Mouse (Mus musculus): ENCODE data around the gene Edf1. TPM values are rescaled to one million over a fixed set of nuclear protein-coding genes. Genes with fewer than 3 reads are reported as not detected.

Gene Edf1
- polyA plus RNA-seq, 1 experiment from 2014 or later = 436 TPM

DNA sequence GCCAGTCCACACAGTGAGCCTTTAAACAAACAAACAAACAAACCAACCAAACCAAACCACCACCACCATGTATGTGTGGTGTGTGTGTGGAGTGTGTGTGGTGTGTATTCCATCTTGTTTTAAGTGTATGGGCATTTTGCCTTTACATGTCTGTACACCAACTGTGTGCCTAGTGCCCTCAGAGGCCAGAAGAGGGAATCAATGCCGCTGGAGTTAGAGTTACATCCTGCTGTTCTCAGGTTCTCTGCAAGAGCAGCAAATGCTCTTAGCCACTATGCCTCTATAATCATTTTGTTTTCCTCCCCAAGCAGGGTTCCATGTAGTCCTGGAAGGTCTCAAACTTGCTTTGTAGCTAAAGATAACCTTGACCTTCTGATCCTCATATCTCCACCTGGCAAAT is 1.4 kb upstream of the Edf1 start:
- Histone ChIP-seq H3K4me2 (replicated peaks; ENCODE audit: low read depth, low read length) (no peak overlapping the region), H3K4me3 (ENCODE audit: low read depth, low read length) (no peak overlapping the region), H3K4me1 (replicated peaks; ENCODE audit: control insufficient read depth, insufficient read depth, low read length) (peaks cover 3% of the 10 kb centered on the region; the same call in 1 of the 2 replicates)

DNA sequence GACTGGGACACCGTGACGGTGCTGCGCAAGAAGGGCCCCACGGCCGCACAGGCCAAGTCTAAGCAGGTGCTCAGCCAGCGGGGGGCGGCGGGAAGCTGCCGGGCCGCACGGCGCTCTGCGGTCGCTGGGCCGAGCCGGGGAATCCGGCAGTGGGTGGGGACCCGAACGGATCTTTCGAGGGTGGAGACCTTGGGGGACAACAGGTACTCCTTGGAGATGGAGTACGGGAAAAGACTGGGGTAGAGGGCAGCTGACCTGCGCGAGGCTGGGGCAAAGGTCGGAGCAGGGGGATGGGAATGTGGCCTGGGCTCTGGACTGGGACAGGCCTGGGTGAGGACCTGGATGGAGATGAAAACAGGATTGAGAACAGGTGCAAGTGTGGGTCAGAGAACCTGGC is 315 bp downstream of the Edf1 start:
- DNase-seq (ENCODE audit: low spot score) (no peak), ATAC-seq (ENCODE audit: low FRiP score) (no peak; the same call in 1 of the 2 replicates)
- WGBS = 0% methylated on average over 24 of the region's 24 CpGs
- Histone ChIP-seq H3K4me3 (ENCODE audit: low read depth, low read length) (peak overlapping the region; percentile 97), H3K9ac (ENCODE audit: low read depth, low read length) (peak overlapping the region; percentile 94), H3K36me3 (ENCODE audit: control insufficient read depth, insufficient read depth, low read length) (peaks cover 8% of the 10 kb centered on the region), H3K4me2 (replicated peaks; ENCODE audit: low read depth, low read length) (peak overlapping the region; percentile 84), H3K27ac (ENCODE audit: low read depth, low read length) (peak overlapping the region; percentile 70), H3K27me3 (ENCODE audit: control insufficient read depth, insufficient read depth, low read length) (no peaks in the 10 kb centered on the region), H3K9me3 (ENCODE audit: control insufficient read depth, low read length) (no peaks in the 10 kb centered on the region), H3K4me1 (replicated peaks; ENCODE audit: control insufficient read depth, insufficient read depth, low read length) (peaks cover 3% of the 10 kb centered on the region; the same call in 1 of the 2 replicates)

More for the DNA sequence above, 1.4 kb upstream of the Edf1 start:
- Histone ChIP-seq H3K27me3 (ENCODE audit: control insufficient read depth, insufficient read depth, low read length) (no peaks in the 10 kb centered on the region), H3K36me3 (ENCODE audit: control insufficient read depth, insufficient read depth, low read length) (peaks cover 3% of the 10 kb centered on the region; the same call in 1 of the 2 replicates), H3K9ac (ENCODE audit: low read depth, low read length) (no peak overlapping the region), H3K9me3 (ENCODE audit: control insufficient read depth, low read length) (no peaks in the 10 kb centered on the region), H3K27ac (ENCODE audit: low read depth, low read length) (no peak overlapping the region)
- 54% methylated on average over 1 of the region's 1 CpGs for WGBS
- DNase-seq (ENCODE audit: low spot score) (no peak), ATAC-seq (ENCODE audit: low FRiP score) (no peak)

DNA sequence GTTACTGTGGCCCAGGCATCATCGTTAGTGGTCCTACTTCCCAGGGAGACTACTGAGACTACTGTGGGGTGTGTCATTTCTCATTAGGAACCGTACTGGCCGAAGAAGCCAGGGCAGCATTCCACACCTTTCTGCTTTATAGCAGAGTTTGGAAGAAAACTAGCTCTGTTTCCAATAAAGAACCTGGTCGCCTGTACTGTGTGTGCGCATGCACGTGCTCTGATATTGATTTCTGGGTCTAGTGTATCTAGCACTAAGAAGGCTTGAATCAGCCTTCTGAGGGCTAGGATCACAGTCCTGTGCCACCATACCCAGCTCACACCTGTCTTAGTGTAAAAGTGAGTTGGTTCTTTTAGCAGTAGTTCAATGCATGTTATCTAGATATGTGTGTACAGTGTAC is 1.1 kb downstream of the Edf1 start:
- H3K27ac ChIP-seq (ENCODE audit: low read depth, low read length) = no peak overlapping the region
- peak overlapping the region; percentile 84 for H3K4me2 ChIP-seq (replicated peaks; ENCODE audit: low read depth, low read length)
- H3K9me3 ChIP-seq (ENCODE audit: control insufficient read depth, low read length) = no peaks in the 10 kb centered on the region
- peak overlapping the region; percentile 97 for H3K4me3 ChIP-seq (ENCODE audit: low read depth, low read length)
- peak overlapping the region; percentile 94; the same call in 1 of the 2 replicates for H3K9ac ChIP-seq (ENCODE audit: low read depth, low read length)
- WGBS = 79% methylated on average over 6 of the region's 6 CpGs
- H3K36me3 ChIP-seq (ENCODE audit: control insufficient read depth, insufficient read depth, low read length) = peaks cover 8% of the 10 kb centered on the region
- no peaks in the 10 kb centered on the region for H3K27me3 ChIP-seq (ENCODE audit: control insufficient read depth, insufficient read depth, low read length)
- H3K4me1 ChIP-seq (replicated peaks; ENCODE audit: control insufficient read depth, insufficient read depth, low read length) = peaks cover 3% of the 10 kb centered on the region; the same call in 1 of the 2 replicates
- ATAC-seq (ENCODE audit: low FRiP score) = no peak
- no peak for DNase-seq (ENCODE audit: low spot score)

DNA sequence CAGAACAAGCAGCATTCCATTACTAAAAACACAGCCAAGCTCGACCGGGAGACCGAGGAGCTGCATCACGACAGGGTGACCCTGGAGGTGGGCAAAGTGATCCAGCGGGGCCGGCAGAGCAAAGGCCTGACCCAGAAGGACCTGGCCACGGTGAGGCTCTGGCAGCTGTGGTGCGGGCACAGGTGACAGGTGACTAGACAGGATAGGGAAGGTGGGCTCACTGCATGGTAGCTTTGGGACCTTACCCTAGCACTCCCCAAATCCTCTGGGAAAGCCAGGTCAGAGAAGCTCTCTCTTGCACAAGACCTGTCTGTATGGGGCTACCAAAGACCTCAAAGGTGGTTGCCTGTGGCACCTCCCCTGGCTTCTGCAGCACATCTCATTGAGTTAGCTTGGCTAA is 2.9 kb downstream of the Edf1 start:
- Histone ChIP-seq H3K27ac (ENCODE audit: low read depth, low read length) (no peak overlapping the region), H3K27me3 (ENCODE audit: control insufficient read depth, insufficient read depth, low read length) (no peaks in the 10 kb centered on the region), H3K4me1 (replicated peaks; ENCODE audit: control insufficient read depth, insufficient read depth, low read length) (peaks cover 3% of the 10 kb centered on the region; the same call in 1 of the 2 replicates), H3K4me3 (ENCODE audit: low read depth, low read length) (no peak overlapping the region), H3K4me2 (replicated peaks; ENCODE audit: low read depth, low read length) (no peak overlapping the region), H3K9ac (ENCODE audit: low read depth, low read length) (no peak overlapping the region), H3K36me3 (ENCODE audit: control insufficient read depth, insufficient read depth, low read length) (peaks cover 11% of the 10 kb centered on the region), H3K9me3 (ENCODE audit: control insufficient read depth, low read length) (no peaks in the 10 kb centered on the region)
- ATAC-seq (ENCODE audit: low FRiP score) (no peak), DNase-seq (ENCODE audit: low spot score) (no peak)
- WGBS = 92% methylated on average over 8 of the region's 8 CpGs

DNA sequence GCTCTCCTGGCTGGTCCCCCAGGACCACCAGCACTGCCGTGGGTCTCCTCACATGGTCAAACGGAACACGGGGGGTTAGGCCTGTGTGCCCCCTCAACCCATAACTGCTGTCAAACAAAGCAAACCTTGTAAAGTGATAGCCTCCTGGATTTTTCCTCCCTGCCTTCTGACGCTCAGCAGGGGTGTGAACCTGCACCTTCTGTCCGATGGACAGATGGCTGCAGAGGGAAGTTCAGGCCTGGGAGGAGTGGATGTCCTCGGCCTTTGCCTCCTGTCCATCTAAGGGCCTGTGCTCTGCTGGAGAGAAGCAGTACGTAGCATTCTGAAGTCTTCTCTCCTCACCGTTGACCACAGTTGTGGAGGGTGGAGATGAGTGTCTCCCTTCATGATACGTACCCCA is 4.3 kb downstream of the Edf1 start:
- Histone ChIP-seq H3K4me1 (replicated peaks; ENCODE audit: control insufficient read depth, insufficient read depth, low read length) (peaks cover 3% of the 10 kb centered on the region; the same call in 1 of the 2 replicates), H3K36me3 (ENCODE audit: control insufficient read depth, insufficient read depth, low read length) (peaks cover 11% of the 10 kb centered on the region), H3K27me3 (ENCODE audit: control insufficient read depth, insufficient read depth, low read length) (no peaks in the 10 kb centered on the region), H3K9ac (ENCODE audit: low read depth, low read length) (no peak overlapping the region), H3K27ac (ENCODE audit: low read depth, low read length) (no peak overlapping the region), H3K4me3 (ENCODE audit: low read depth, low read length) (no peak overlapping the region), H3K4me2 (replicated peaks; ENCODE audit: low read depth, low read length) (no peak overlapping the region), H3K9me3 (ENCODE audit: control insufficient read depth, low read length) (no peaks in the 10 kb centered on the region)
- no peak for DNase-seq (ENCODE audit: low spot score)
- WGBS = 83% methylated on average over 9 of the region's 9 CpGs
- no peak for ATAC-seq (ENCODE audit: low FRiP score)

DNA sequence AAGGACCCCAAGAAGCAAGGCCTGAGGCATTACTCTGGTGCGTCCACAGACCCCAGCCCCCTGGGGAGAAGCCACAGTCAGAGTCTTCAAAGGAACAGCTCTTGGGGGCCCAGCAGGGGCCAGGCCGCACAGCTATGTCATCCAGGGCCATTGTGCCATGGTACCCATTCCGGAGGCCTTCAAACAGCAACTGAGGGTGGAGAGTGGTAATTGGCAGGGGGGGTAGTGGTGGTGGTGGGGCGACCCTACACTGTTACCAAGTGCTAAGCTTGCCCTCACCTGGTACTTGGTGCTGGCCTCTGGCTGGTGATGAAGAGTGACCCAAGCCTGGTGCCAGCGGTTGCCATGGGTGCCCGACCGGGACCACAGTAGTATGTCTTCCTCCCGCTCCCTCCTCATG is 8.1 kb downstream of the Edf1 start:
- no peak for DNase-seq (ENCODE audit: low spot score)
- H3K9ac ChIP-seq (ENCODE audit: low read depth, low read length) = no peak overlapping the region
- no peak for ATAC-seq (ENCODE audit: low FRiP score)
- WGBS = 89% methylated on average over 8 of the region's 8 CpGs
- peaks cover 11% of the 10 kb centered on the region for H3K36me3 ChIP-seq (ENCODE audit: control insufficient read depth, insufficient read depth, low read length)
- H3K4me3 ChIP-seq (ENCODE audit: low read depth, low read length) = no peak overlapping the region
- H3K4me2 ChIP-seq (replicated peaks; ENCODE audit: low read depth, low read length) = no peak overlapping the region
- no peaks in the 10 kb centered on the region for H3K27me3 ChIP-seq (ENCODE audit: control insufficient read depth, insufficient read depth, low read length)
- H3K4me1 ChIP-seq (replicated peaks; ENCODE audit: control insufficient read depth, insufficient read depth, low read length) = no peaks in the 10 kb centered on the region
- no peaks in the 10 kb centered on the region for H3K9me3 ChIP-seq (ENCODE audit: control insufficient read depth, low read length)
- no peak overlapping the region for H3K27ac ChIP-seq (ENCODE audit: low read depth, low read length)

DNA sequence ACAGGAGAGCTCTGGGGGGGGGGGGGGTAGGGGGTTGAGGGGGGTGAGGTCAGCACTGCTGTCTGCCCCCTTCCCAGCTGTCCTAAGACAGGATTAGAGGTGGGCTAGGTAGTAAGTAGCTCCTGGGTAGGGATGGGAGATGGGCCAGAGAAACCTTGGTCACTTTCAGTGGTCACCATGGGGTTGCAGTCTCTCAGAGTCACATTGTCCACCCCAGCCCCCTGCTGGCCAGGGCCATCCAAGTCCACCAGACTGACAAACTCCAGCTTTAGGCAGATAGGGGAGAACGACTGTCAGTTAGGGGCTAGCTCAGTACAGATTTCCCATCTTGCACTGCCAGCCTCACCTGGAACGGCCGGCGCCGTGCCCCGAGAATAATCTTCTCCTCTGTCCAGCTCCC is 8.9 kb downstream of the Edf1 start:
- peak; percentile 35 for DNase-seq (ENCODE audit: low spot score)

DNA sequence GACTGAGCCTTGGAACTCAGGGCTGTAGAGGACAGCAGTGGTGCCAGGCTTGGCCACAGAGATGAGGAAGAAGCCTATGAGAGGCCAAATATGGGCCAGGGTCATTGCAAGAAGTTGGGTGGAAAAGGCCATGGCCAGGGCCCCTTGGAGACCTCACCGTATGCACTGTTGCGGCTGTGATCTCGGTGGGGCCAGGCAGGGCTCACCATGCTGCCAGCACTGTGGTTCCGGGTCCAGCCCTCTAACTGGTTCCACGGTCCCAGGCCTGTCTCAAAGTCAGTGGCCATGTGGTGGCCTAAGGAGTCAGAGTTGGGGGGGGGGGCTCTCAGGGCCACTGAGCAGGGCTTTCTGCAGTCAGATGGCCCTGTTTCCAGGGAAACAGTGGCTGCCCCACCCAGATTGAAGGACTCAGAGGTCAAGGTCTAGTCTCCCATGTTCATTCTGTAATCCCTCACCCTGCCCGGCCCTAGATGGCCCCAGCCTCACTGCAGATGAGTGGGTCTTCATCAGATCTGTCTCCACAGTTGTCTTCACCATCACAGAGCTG is 10.9 kb downstream of the Edf1 start:
- DNase-seq (ENCODE audit: low spot score) = no peak
- Histone ChIP-seq H3K9ac (ENCODE audit: low read depth, low read length) (no peak overlapping the region), H3K27ac (ENCODE audit: low read depth, low read length) (no peak overlapping the region), H3K4me3 (ENCODE audit: low read depth, low read length) (no peak overlapping the region), H3K4me1 (replicated peaks; ENCODE audit: control insufficient read depth, insufficient read depth, low read length) (peaks cover 2% of the 10 kb centered on the region; the same call in 1 of the 2 replicates), H3K27me3 (ENCODE audit: control insufficient read depth, insufficient read depth, low read length) (no peaks in the 10 kb centered on the region), H3K4me2 (replicated peaks; ENCODE audit: low read depth, low read length) (no peak overlapping the region), H3K9me3 (ENCODE audit: control insufficient read depth, low read length) (no peaks in the 10 kb centered on the region), H3K36me3 (ENCODE audit: control insufficient read depth, insufficient read depth, low read length) (peaks cover 3% of the 10 kb centered on the region; the same call in 1 of the 2 replicates)
- WGBS = 87% methylated on average over 6 of the region's 6 CpGs
- no peak for ATAC-seq (ENCODE audit: low FRiP score)

More for the DNA sequence above, 8.9 kb downstream of the Edf1 start:
- 0 out of 2 replicates have a peak, but pooled peaks have one; percentile 17 for ATAC-seq (ENCODE audit: low FRiP score)
- Histone ChIP-seq H3K9me3 (ENCODE audit: control insufficient read depth, low read length) (no peaks in the 10 kb centered on the region), H3K27ac (ENCODE audit: low read depth, low read length) (no peak overlapping the region), H3K4me2 (replicated peaks; ENCODE audit: low read depth, low read length) (no peak overlapping the region), H3K36me3 (ENCODE audit: control insufficient read depth, insufficient read depth, low read length) (peaks cover 6% of the 10 kb centered on the region), H3K4me1 (replicated peaks; ENCODE audit: control insufficient read depth, insufficient read depth, low read length) (no peaks in the 10 kb centered on the region), H3K4me3 (ENCODE audit: low read depth, low read length) (no peak overlapping the region), H3K27me3 (ENCODE audit: control insufficient read depth, insufficient read depth, low read length) (no peaks in the 10 kb centered on the region), H3K9ac (ENCODE audit: low read depth, low read length) (no peak overlapping the region)
- WGBS = 90% methylated on average over 6 of the region's 6 CpGs

DNA sequence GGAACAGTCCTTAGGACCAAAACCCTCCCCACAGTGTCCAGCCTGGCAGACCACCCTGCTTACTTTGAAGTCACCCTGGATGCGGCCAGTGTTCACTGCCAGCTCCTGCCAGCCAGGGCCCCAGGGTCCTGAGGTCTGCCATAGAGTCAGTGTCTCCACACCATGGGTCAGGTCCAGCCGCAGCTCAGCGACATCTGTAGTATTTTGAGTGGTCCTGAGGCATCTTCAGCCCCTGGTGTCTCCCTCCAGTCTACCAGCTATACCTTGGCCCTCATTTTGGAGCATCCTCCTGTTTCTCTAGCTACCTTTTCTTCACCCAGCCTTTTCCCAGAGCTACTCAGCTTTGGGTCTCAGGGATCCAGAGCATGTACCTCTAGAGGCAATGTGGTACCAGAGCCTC is 11.7 kb downstream of the Edf1 start:
- Histone ChIP-seq H3K27me3 (ENCODE audit: control insufficient read depth, insufficient read depth, low read length) (no peaks in the 10 kb centered on the region), H3K36me3 (ENCODE audit: control insufficient read depth, insufficient read depth, low read length) (peaks cover 3% of the 10 kb centered on the region; the same call in 1 of the 2 replicates), H3K4me2 (replicated peaks; ENCODE audit: low read depth, low read length) (no peak overlapping the region), H3K9me3 (ENCODE audit: control insufficient read depth, low read length) (no peaks in the 10 kb centered on the region), H3K4me1 (replicated peaks; ENCODE audit: control insufficient read depth, insufficient read depth, low read length) (peaks cover 7% of the 10 kb centered on the region; the same call in 1 of the 2 replicates), H3K4me3 (ENCODE audit: low read depth, low read length) (no peak overlapping the region), H3K9ac (ENCODE audit: low read depth, low read length) (no peak overlapping the region), H3K27ac (ENCODE audit: low read depth, low read length) (no peak overlapping the region)
- WGBS = 91% methylated on average over 3 of the region's 3 CpGs
- DNase-seq (ENCODE audit: low spot score) = no peak
- ATAC-seq (ENCODE audit: low FRiP score) = no peak

Measured in hindbrain, embryonic 11.5 days (tissue).